Mouse (Mus musculus) olfactory bulb, adult 2 months (tissue): ENCODE measurements around the gene Ncf1. TPM values are rescaled to one million over a fixed set of nuclear protein-coding genes. Genes with fewer than 3 reads are reported as not detected.

Source experiments
- H3K27ac ChIP-seq: fragments of 200-500 bp; 2 replicates; pipeline ENCODE4 v1.5.1; 2012; ENCODE audit warnings: low read depth, low read length; ENCODE audit not compliant: insufficient read depth
- H3K4me1 ChIP-seq: fragments of 200-500 bp; 2 replicates; pipeline ENCODE4 v1.6.1; 2012; ENCODE audit warnings: low read length; ENCODE audit not compliant: control insufficient read depth, insufficient read depth
- H3K4me3 ChIP-seq: fragments of 200-500 bp; 2 replicates; pipeline ENCODE4 v1.5.1; 2012; ENCODE audit warnings: mild to moderate bottlenecking, low read depth, low read length, moderate library complexity; ENCODE audit not compliant: insufficient read depth
- CTCF ChIP-seq: fragments of 200-500 bp; IDR thresholded peaks from 2 replicates; pipeline ENCODE4 v1.5.1; 2012; ENCODE audit warnings: low read depth, mild to moderate bottlenecking, low read length, moderate library complexity; ENCODE audit not compliant: insufficient read depth
- POLR2A ChIP-seq: fragments of 200-500 bp; IDR thresholded peaks from 2 replicates; pipeline ENCODE4 v1.6.1; 2012; ENCODE audit warnings: mild to moderate bottlenecking, low read depth, low read length, moderate library complexity; ENCODE audit not compliant: insufficient read depth
- WGBS: fragments of 180-500 bp; shearing (Covaris S2); methylation state at CpG from one replicate; pipeline ENCODE4 v1.1.7; 2018; 5-methylcytosine and 5-hydroxymethylcytosine counted together
- polyA plus RNA-seq: library from polyadenylated mRNA; stranded (reverse); fragments of >200 nt; gene quantifications from 2 replicates; pipeline ENCODE4 v1.2.4, GENCODE M21; 2012; ENCODE audit warnings: low replicate concordance; ENCODE audit not compliant: missing spikeins, insufficient read depth, insufficient read length

Gene Ncf1
- polyA plus RNA-seq, 1 experiment: not detected

- peaks cover 15% of the 10 kb centered on the region for H3K4me1 ChIP-seq
- no peak overlapping the region for H3K27ac ChIP-seq
- H3K4me3 ChIP-seq: no peak overlapping the region
- 19% methylated on average over 7 of the region's 7 CpGs for WGBS
- no peak for TF ChIP-seq POLR2A
- no peak for TF ChIP-seq CTCF
Observed at GRCm38 (mm10) chr5:134179871-134180270, 49.6 kb downstream of the Ncf1 start.

GRCm38 (mm10) chr5:134178536-134178935 is 50.9 kb downstream of the Ncf1 start:
- Histone ChIP-seq H3K27ac (no peak overlapping the region), H3K4me3 (no peak overlapping the region), H3K4me1 (peaks cover 12% of the 10 kb centered on the region)
- TF ChIP-seq POLR2A (no peak), CTCF (no peak)
- WGBS: 87% methylated on average over 7 of the region's 7 CpGs

DNA sequence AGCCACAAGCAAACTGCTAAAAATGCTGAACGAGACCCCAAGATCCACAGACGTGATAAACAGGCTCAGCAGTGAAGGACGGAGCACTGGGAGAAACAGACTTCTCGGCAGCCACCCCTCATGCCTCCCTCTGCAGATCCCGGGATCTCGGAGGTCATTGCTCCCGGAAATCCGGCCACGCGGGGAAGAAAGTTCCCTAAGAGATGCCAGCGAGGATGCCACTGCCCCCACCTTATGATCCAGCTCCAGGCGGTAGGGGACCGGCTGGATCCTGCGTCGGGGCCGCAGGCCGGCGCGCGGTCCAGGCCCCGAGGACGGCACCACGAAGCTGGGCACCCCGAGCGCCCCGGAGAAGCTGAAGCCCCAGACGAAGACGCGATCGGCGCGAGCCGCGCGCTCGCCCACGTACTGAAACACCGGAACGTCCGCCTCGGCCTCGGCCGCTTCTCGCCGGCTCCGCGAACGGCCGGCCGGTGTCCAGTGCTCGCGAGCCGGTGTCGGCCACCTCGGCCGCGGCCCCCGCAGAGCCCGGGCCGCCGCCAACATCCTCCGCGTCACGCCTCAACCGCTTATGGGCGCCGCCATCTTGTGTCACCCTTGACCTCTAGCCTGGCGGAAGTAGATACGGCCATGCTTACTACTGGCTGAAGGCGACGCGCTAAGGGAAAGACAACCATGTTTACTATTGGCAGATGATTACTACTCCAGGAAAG is 53.1 kb downstream of the Ncf1 start, which contains the start of gene Rcc1l:
Gene Rcc1l (minus strand): TSS at position 606 of the 713 bp plus-strand sequence.
- Histone ChIP-seq H3K4me3 (peak within 1 kb of the TSS; percentile 90), H3K27ac (peak within 1 kb of the TSS; percentile 38; the same call in 1 of the 2 replicates), H3K4me1 (peaks cover 7% of the 10 kb centered on the region)
- WGBS: under 1% methylated on average over 72 of the region's 72 CpGs
- TF ChIP-seq CTCF (no peak), POLR2A (peak; percentile 53; the same call in 1 of the 2 replicates)

GRCm38 (mm10) chr5:134175696-134176095 is 53.7 kb downstream of the Ncf1 start:
- TF ChIP-seq CTCF (no peak), POLR2A (no peak)
- peaks cover 7% of the 10 kb centered on the region for H3K4me1 ChIP-seq

DNA sequence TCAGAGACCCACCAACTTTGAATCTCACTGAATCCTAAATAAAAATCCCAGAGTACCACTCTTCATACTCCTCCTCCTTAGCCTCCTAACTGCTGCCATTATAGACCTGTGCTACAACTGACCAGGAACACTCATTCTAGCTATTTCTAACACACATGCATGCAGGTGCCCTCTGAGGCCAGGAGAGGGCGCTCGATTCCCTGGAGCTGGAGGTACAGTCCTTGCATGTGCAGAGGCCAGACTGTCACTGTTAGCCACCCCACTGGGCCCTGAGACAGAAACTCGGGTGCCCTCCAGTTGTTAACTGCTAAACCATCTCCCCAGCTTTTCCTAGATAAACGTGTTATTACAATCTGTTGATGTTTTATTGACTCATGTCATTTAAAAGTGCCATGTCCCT is 56.2 kb downstream of the Ncf1 start:
- TF ChIP-seq POLR2A (no peak), CTCF (no peak)
- 32% methylated on average over 4 of the region's 4 CpGs for WGBS

More at GRCm38 (mm10) chr5:134175696-134176095, 53.7 kb downstream of the Ncf1 start:
- Histone ChIP-seq H3K4me3 (peak overlapping the region; percentile 90), H3K27ac (no peak overlapping the region)
- WGBS: 9% methylated on average over 10 of the region's 10 CpGs

GRCm38 (mm10) chr5:134170167-134170566 is 59.3 kb downstream of the Ncf1 start:
- TF ChIP-seq POLR2A: no peak
- no peak for TF ChIP-seq CTCF
- no peak overlapping the region for H3K27ac ChIP-seq
- WGBS: 97% methylated on average over 8 of the region's 8 CpGs
- no peak overlapping the region for H3K4me3 ChIP-seq
- H3K4me1 ChIP-seq: peaks cover 3% of the 10 kb centered on the region

More for the DNA sequence above, 56.2 kb downstream of the Ncf1 start:
- Histone ChIP-seq H3K4me1 (peaks cover 7% of the 10 kb centered on the region), H3K27ac (no peak overlapping the region), H3K4me3 (no peak overlapping the region)

Other genes starting within 250 kb of the Ncf1 start
- gene Castor2, start 129.9 kb downstream of the Ncf1 start, polyA plus RNA-seq: not detected in 2 replicates
- gene Rcc1l, start 52.9 kb downstream of the Ncf1 start, polyA plus RNA-seq: not detected in 2 replicates
- gene Gtf2ird2, start 45.6 kb downstream of the Ncf1 start, polyA plus RNA-seq: not detected in 2 replicates
- 380 TPM in 1 of 2 replicates, not detected in the other for gene Gtf2i, start 85.1 kb upstream of the Ncf1 start, polyA plus RNA-seq
- not detected in 2 replicates for gene Gtf2ird1, start 227.1 kb upstream of the Ncf1 start, polyA plus RNA-seq